Mouse (Mus musculus): ENCODE results near the gene Ctcfl. TPM values are rescaled to one million over a fixed set of nuclear protein-coding genes. Genes with fewer than 3 reads are reported as not detected.

Gene Ctcfl
- polyA plus RNA-seq, 1 experiment, result not detected

DNA sequence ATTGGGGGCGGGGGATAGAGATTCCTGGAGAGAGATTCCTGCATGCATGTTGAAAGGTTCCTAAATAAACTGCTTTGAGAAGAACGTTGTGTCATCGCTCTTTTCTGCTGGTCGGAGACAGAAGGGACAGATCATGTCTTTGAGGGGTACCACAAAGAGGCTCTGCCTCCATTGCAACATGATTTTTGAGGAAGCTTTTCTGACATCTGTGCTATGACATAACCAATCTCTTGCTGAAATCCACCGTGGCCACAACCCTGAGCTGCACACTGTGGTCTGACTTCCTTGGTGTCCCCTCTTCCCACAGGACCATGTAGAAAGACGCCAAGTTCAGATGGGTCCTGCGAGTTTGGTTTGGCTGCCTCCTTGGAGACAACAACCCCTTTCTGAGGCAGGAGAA lies 46.4 kb downstream of the Ctcfl start:
- Histone ChIP-seq H3K27ac (ENCODE audit: insufficient read depth, low read length) (no peak overlapping the region), H3K36me3 (ENCODE audit: control insufficient read depth, insufficient read depth, low read length, poor library complexity, severe bottlenecking) (no peaks in the 10 kb centered on the region), H3K4me3 (ENCODE audit: low read depth, low read length) (no peak overlapping the region), H3K4me1 (ENCODE audit: control insufficient read depth, insufficient read depth, low read length) (no peaks in the 10 kb centered on the region), H3K9me3 (replicated peaks; ENCODE audit: control insufficient read depth, insufficient read depth, low read length, poor library complexity, severe bottlenecking) (peaks cover 7% of the 10 kb centered on the region), H3K9ac (ENCODE audit: low read depth, poor library complexity, severe bottlenecking) (no peak overlapping the region), H3K27me3 (ENCODE audit: control insufficient read depth, insufficient read depth, low read length, poor library complexity, severe bottlenecking) (no peaks in the 10 kb centered on the region)
- TF ChIP-seq EP300 (IDR thresholded peaks at IDR 0.05; ENCODE audit: insufficient read depth, low read depth, low read length), result no peak
- TF ChIP-seq POLR2A (IDR thresholded peaks at IDR 0.05; ENCODE audit: insufficient read depth, low read length), result no peak
- no peak for TF ChIP-seq CTCF (IDR thresholded peaks at IDR 0.05; ENCODE audit: low read depth, low read length)

DNA sequence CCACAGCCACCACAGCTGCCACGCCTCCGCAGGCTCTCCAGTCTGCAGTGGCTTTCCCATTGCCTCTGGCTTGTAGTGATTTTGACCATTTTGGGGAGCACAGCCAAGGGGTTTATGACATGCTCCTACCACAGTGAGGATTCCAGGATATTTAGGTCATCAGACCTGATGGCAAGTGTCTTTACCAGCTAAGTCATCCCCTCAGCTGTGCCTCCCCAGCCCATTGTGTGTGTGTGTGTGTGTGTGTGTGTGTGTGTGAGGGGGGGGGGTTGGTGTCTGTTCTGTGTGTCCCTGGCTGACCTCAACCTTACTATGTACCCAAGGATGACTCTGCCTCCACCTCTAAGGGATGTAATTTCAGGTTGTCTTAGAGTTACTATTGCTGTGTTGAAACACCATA lies 54.5 kb downstream of the Ctcfl start:
- no peaks in the 10 kb centered on the region for H3K27me3 ChIP-seq (ENCODE audit: control insufficient read depth, insufficient read depth, low read length, poor library complexity, severe bottlenecking)
- no peaks in the 10 kb centered on the region for H3K36me3 ChIP-seq (ENCODE audit: control insufficient read depth, insufficient read depth, low read length, poor library complexity, severe bottlenecking)
- no peak overlapping the region for H3K27ac ChIP-seq (ENCODE audit: insufficient read depth, low read length)
- TF ChIP-seq EP300 (IDR thresholded peaks at IDR 0.05; ENCODE audit: insufficient read depth, low read depth, low read length) (no peak), POLR2A (IDR thresholded peaks at IDR 0.05; ENCODE audit: insufficient read depth, low read length) (no peak), CTCF (IDR thresholded peaks at IDR 0.05; ENCODE audit: low read depth, low read length) (no peak)
- peaks cover 12% of the 10 kb centered on the region for H3K9me3 ChIP-seq (replicated peaks; ENCODE audit: control insufficient read depth, insufficient read depth, low read length, poor library complexity, severe bottlenecking)
- H3K4me3 ChIP-seq (ENCODE audit: low read depth, low read length), result no peak overlapping the region
- H3K4me1 ChIP-seq (ENCODE audit: control insufficient read depth, insufficient read depth, low read length), result no peaks in the 10 kb centered on the region
- no peak overlapping the region for H3K9ac ChIP-seq (ENCODE audit: low read depth, poor library complexity, severe bottlenecking)

DNA sequence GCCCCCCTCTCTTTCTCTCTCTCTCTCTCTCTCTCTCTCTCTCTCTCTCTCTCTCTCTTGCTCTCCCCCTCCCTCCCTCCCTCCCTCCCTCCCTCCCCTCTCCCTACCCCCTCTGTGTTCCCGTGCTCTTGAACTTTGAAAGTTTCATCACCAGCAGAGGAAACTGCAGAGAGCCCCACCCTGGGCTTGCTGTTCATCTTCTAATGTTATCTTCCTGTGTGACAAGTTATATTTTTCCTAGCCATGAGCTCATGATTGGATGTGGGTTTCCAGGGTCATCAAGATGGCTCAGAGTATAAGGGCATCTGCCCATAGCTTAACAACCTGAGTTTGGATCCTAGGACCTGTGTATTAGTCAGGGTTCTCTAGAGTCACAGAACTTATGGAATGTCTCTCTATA lies 56.1 kb downstream of the Ctcfl start:
- Histone ChIP-seq H3K4me1 (ENCODE audit: control insufficient read depth, insufficient read depth, low read length) (peaks cover 3% of the 10 kb centered on the region), H3K27me3 (ENCODE audit: control insufficient read depth, insufficient read depth, low read length, poor library complexity, severe bottlenecking) (no peaks in the 10 kb centered on the region)

DNA sequence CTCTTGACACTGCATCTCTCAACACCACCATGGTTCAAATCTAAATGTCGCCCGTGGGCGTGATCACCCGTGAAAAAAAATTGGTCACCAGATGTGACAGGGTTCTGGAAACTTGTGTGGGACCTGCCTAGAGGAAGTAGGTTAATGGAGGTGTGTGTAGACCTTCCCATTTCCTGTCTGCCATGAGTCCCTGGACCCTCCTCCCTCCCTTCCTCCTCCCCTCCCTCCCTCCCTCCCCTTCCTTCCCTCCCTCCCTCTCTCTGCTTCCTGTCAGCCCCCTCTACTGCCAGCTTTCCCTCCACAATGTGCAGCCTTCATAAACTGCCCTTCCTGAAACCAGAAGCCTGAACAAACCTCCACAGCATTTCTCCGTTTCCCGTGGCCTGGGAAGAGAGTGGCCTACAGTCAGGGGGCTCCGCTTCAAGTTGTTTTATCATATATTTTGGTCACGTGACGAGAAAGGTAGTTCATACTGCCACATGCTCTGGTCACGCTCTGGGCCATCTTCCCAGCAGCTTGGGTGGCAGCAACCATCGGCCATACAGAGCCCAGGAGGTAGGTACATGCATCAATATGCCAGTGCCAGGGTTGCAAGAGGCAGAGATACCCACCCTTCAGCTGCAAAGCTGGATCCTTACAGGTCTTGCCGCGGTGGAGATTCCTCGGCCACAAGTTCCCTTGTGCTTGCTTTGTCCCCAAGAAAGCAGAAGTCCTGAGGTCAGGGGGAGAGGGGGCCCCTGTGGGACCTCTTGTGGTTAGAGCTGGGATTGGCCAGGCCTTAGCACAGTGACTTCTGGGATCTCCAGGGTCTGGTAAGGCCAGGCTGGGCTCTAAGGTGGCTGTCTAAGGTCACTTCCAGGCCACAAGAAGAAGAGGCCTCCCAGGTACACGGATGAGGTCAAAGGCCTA lies 57.6 kb downstream of the Ctcfl start:
- no peak overlapping the region for H3K27ac ChIP-seq (ENCODE audit: insufficient read depth, low read length)
- no peaks in the 10 kb centered on the region for H3K27me3 ChIP-seq (ENCODE audit: control insufficient read depth, insufficient read depth, low read length, poor library complexity, severe bottlenecking)
- TF ChIP-seq CTCF (IDR thresholded peaks at IDR 0.05; ENCODE audit: low read depth, low read length), result no peak
- no peak for TF ChIP-seq EP300 (IDR thresholded peaks at IDR 0.05; ENCODE audit: insufficient read depth, low read depth, low read length)
- TF ChIP-seq POLR2A (IDR thresholded peaks at IDR 0.05; ENCODE audit: insufficient read depth, low read length), result no peak
- H3K4me1 ChIP-seq (ENCODE audit: control insufficient read depth, insufficient read depth, low read length), result peaks cover 5% of the 10 kb centered on the region
- no peak overlapping the region for H3K4me3 ChIP-seq (ENCODE audit: low read depth, low read length)
- no peak overlapping the region for H3K9ac ChIP-seq (ENCODE audit: low read depth, poor library complexity, severe bottlenecking)
- H3K36me3 ChIP-seq (ENCODE audit: control insufficient read depth, insufficient read depth, low read length, poor library complexity, severe bottlenecking), result no peaks in the 10 kb centered on the region
- no peaks in the 10 kb centered on the region for H3K9me3 ChIP-seq (replicated peaks; ENCODE audit: control insufficient read depth, insufficient read depth, low read length, poor library complexity, severe bottlenecking)

More for the DNA sequence above, 56.1 kb downstream of the Ctcfl start:
- H3K9ac ChIP-seq (ENCODE audit: low read depth, poor library complexity, severe bottlenecking), result no peak overlapping the region
- no peak overlapping the region for H3K27ac ChIP-seq (ENCODE audit: insufficient read depth, low read length)
- H3K9me3 ChIP-seq (replicated peaks; ENCODE audit: control insufficient read depth, insufficient read depth, low read length, poor library complexity, severe bottlenecking), result peaks cover 8% of the 10 kb centered on the region
- no peak overlapping the region for H3K4me3 ChIP-seq (ENCODE audit: low read depth, low read length)
- H3K36me3 ChIP-seq (ENCODE audit: control insufficient read depth, insufficient read depth, low read length, poor library complexity, severe bottlenecking), result no peaks in the 10 kb centered on the region
- TF ChIP-seq EP300 (IDR thresholded peaks at IDR 0.05; ENCODE audit: insufficient read depth, low read depth, low read length) (no peak), CTCF (IDR thresholded peaks at IDR 0.05; ENCODE audit: low read depth, low read length) (no peak), POLR2A (IDR thresholded peaks at IDR 0.05; ENCODE audit: insufficient read depth, low read length) (no peak)

DNA sequence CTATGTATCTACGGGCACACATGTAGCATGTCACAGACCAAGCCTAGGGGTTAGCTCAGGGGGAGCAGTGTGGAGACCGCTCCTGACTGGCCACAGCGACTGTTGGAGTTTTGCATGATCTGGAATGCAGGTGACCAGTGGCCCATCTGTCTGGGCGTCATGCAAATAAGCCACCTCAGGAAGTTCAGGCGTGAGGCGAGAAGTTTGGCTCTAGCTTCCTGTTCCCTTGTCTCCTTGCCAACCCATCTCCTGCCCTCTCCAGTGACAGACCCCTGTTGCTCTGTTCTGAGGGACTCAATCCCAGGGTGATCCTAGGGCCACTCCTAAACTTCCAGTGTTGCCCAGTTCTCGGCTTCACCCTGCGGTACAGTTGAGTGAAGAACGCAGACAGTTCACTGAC lies 58.9 kb downstream of the Ctcfl start:
- TF ChIP-seq EP300 (IDR thresholded peaks at IDR 0.05; ENCODE audit: insufficient read depth, low read depth, low read length), result no peak
- no peak for TF ChIP-seq POLR2A (IDR thresholded peaks at IDR 0.05; ENCODE audit: insufficient read depth, low read length)
- TF ChIP-seq CTCF (IDR thresholded peaks at IDR 0.05; ENCODE audit: low read depth, low read length), result no peak
- H3K9me3 ChIP-seq (replicated peaks; ENCODE audit: control insufficient read depth, insufficient read depth, low read length, poor library complexity, severe bottlenecking), result no peaks in the 10 kb centered on the region
- no peaks in the 10 kb centered on the region for H3K27me3 ChIP-seq (ENCODE audit: control insufficient read depth, insufficient read depth, low read length, poor library complexity, severe bottlenecking)
- H3K27ac ChIP-seq (ENCODE audit: insufficient read depth, low read length), result no peak overlapping the region
- H3K4me3 ChIP-seq (ENCODE audit: low read depth, low read length), result no peak overlapping the region
- H3K4me1 ChIP-seq (ENCODE audit: control insufficient read depth, insufficient read depth, low read length), result peaks cover 5% of the 10 kb centered on the region
- no peak overlapping the region for H3K9ac ChIP-seq (ENCODE audit: low read depth, poor library complexity, severe bottlenecking)
- no peaks in the 10 kb centered on the region for H3K36me3 ChIP-seq (ENCODE audit: control insufficient read depth, insufficient read depth, low read length, poor library complexity, severe bottlenecking)

DNA sequence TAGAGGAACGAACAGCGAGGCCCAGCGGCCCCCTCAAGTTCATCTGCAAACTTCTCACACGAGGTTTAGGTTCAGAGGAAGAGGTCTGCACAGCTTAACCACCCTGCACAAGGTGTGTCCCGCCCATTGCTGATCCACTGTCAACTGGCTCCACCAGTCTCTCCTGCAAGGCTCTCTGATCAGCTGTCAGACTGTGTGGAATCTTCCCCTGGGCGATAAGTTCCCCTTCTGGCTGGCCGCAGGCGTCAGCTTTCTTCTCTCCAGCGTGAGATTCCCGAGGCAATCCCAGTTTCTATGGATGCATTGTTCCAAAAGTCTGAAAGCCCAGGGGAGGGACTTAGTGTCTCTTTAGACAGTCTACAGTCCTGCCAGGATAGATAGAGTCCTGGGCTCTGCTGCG lies 61.1 kb downstream of the Ctcfl start:
- peaks cover 5% of the 10 kb centered on the region for H3K4me1 ChIP-seq (ENCODE audit: control insufficient read depth, insufficient read depth, low read length)
- no peaks in the 10 kb centered on the region for H3K9me3 ChIP-seq (replicated peaks; ENCODE audit: control insufficient read depth, insufficient read depth, low read length, poor library complexity, severe bottlenecking)
- TF ChIP-seq EP300 (IDR thresholded peaks at IDR 0.05; ENCODE audit: insufficient read depth, low read depth, low read length) (no peak), CTCF (IDR thresholded peaks at IDR 0.05; ENCODE audit: low read depth, low read length) (no peak), POLR2A (IDR thresholded peaks at IDR 0.05; ENCODE audit: insufficient read depth, low read length) (no peak)
- no peak overlapping the region for H3K27ac ChIP-seq (ENCODE audit: insufficient read depth, low read length)
- no peaks in the 10 kb centered on the region for H3K36me3 ChIP-seq (ENCODE audit: control insufficient read depth, insufficient read depth, low read length, poor library complexity, severe bottlenecking)
- no peak overlapping the region for H3K4me3 ChIP-seq (ENCODE audit: low read depth, low read length)
- H3K27me3 ChIP-seq (ENCODE audit: control insufficient read depth, insufficient read depth, low read length, poor library complexity, severe bottlenecking), result no peaks in the 10 kb centered on the region
- no peak overlapping the region for H3K9ac ChIP-seq (ENCODE audit: low read depth, poor library complexity, severe bottlenecking)

All from ES-Bruce4 (cell line).